Mouse (Mus musculus): Measurements from ENCODE around the gene Olfr963.
"Not testable (repeated sequence)": the region's sequence is repeated elsewhere in the genome, so short reads cannot be mapped to it uniquely, and the experiment has no call there.

The Olfr963 gene

DNA sequence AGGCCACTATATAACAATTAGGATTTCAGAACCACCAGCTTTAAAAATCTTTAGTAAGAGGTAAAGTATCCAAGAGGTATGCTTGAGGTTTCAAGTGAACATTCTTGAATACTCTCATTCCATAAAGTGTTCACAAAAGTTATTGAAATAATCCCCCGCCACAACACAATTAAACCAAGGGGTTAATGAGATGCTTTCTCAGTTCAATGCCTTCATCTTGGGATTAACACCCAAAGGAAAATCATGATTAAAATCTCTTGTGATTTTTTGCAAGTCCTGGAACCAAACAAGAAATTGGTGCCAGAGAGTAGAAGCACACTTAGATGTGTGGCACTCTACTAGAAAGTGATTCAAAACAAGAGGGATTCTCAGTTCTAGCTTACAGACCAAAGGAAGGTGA is at the start of gene Olfr963:
Gene Olfr963, plus strand, starts transcription at position 301 of the 400 bp plus-strand sequence.
- DNase-seq = no peak

DNA sequence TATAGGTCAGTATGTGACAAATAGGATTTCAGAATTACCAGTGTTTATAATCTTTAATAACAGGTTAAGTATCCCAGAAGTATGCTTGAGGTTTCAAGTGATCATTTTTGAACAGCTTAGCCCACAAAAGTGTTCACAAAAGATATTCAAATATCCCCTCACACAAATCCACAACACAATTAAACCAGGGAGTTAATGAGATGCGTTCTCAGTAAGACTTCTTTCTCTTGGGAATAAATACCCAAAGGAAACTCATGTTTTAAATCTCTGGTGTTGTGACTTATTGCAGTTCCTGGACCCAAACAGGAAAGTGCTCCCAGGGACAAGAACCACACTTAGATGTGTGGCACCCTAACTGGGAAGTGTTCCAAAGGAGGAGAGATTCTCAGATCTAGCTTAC is 45.9 kb upstream of the Olfr963 start, which contains the start of gene Olfr960:
Gene Olfr960, plus strand, starts transcription at position 301 of the 400 bp plus-strand sequence.
- no peak for DNase-seq

DNA sequence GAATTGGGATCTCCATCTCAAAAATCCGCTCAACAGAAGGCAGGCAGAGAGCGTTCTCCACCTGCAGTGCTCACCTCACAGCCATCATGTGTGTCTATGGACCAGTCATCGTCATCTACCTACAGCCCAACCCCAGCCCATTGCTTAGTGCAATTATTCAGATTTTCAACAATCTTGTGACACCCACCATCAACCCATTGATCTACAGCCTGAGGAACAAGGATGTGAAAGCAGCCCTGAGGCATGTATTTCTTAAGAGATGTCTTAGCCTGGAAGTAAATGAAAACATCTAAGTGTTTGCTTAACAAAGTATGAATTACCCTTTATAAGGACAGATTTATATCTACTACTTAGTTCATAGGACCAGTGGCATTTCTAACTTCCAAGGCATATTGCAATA is 43.2 kb upstream of the Olfr963 start:
- no peak for DNase-seq

DNA sequence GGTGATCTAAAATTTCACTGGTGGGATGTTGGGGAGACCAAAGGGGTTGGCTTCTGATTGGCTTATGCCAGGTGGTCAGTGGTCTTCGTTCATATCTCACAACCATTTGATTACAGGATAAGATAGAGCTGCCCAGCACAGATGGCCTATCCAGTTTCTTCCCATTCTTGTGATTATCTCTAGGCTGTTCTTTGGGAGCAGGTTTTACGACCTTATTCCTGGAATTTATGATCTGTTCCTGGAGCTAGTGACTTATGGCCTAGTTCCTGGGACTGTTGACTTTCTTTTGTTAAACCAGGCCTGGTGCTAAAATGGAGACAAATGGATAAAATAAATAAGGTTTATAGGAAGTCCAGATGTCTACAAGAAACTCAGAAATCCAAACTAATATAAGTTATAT is 42.3 kb upstream of the Olfr963 start:
- DNase-seq = no peak

DNA sequence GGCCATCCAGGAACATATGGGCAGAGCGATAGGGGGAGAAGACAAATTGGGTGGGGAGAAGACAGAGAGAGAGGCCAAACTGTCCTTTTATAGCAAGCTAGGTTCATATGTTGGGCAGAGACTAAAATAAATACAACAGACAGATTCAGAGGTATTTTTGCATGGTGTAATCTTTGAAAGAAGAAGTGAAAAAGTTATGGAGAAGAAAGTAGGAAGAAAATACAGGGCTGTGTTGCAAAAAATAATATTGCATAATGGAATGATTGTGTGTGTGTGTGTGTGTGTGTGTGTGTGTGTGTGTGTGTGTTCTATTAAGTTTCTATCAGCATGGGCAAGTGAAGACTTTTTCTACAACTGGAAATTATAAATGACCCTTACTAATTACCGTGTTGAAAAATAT is 37.9 kb upstream of the Olfr963 start:
- no peak for DNase-seq

DNA sequence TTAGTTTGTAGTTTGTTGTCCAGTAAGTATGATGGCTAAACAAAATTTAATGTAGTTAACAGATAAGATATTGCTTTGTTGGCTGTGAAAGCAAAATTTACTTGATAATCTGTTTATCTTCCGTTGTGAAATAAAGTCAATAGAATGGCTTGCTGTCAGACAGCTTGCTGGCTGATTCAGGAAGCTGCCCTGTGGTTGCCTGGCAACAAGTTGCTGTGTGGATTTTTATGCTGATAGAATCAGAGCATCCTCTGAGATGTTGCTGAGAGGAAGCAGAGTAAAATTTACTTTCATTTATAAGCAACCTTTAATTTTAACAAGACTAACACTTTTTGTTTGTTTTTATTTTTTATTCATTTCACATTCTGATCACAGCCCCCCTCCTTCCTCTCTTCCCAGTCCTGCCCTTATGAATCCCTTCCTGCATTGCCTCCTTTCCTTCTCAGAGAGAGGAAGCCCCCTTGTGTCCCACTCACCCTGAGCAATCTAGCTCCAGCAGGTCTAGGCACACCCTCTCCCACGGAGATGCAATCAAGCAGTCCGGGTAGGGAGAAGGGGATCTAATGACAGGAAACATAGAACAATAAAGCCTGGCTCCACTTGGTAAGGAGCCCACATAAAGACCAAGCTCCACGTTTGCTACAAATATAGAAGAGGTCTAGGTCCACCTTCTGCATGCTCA is 33.0 kb upstream of the Olfr963 start:
- no peak for DNase-seq

DNA sequence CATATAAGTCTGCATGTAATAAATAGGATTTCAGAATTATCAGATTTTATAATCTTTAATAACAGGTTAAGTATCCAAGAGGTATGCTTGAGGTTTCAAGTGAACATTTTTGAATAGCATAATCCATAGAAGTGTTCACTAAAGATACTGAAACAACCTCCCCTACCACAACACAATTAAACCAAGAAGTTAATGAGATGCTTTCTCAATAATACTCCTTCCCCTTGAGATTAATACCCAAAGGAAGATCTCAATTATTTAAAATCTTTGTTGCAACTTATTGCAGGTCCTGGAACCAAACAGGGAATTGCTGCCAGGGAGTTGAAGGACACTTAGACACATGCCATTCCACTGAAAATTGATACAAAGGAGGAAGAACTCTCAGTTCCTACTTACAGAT is 22.2 kb upstream of the Olfr963 start, which contains the start of gene Olfr961:
Gene Olfr961, plus strand, starts transcription at position 301 of the 400 bp plus-strand sequence.
- DNase-seq = no peak

DNA sequence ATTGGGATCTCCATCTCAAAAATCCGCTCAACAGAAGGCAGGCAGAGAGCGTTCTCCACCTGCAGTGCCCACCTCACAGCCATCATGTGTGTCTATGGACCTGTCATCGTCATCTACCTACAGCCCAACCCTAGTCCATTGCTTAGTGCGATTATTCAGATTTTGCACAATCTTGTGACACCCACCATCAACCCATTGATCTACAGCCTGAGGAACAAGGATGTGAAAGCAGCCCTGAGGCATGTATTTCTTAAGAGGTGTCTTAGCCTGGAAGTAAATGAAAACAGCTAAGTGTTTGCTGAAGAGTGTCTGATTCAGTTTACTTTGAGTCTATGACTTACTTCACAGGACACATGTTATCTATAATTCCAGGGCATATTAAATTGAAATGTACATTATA is 19.6 kb upstream of the Olfr963 start:
- DNase-seq = no peak

DNA sequence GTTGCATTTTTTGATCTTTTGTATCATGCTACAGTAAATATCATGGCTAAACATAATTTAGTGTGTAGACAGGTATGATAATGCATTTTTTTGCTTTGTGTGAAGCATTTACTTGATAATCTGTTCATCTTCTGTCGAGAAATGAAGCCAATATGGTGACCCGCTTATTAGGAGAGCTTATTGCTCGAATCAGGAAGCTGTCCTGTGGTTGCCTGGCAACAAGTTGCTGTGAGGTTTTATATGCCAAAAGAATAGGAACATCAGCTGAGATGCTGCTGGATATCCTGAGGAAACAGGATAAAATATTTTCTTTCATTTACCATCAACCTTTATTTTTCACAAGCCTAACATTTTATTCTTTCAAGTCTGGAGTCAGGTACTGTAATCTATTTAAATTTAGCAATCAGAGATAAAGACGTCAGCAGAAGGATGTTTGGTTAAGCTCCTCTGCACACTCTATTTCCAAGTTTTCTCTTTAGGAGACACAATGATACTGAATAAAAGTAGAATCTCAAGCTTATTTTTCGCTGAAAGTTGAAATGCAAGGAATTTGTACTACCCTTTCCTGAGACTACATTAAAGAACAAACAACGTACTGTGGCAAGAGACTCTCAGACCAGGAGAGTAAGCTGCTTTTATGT is 12.1 kb upstream of the Olfr963 start:
- DNase-seq = no peak

DNA sequence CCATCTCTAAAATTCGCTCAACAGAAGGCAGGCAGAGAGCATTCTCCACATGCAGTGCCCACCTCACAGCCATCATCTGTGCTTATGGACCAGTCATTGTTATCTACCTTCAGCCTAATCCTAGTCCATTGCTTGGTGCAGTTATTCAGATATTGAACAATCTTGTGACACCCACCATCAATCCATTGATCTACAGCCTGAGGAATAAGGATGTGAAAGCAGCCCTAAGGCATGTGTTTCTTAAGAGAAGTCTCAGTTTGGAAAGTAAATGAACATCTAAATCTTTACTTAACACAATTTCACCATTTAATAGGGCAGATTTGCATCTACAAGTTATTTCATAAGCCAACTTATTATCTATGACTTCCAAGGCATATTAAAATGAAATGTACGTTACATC is 2.7 kb downstream of the Olfr963 start:
- no peak for DNase-seq

DNA sequence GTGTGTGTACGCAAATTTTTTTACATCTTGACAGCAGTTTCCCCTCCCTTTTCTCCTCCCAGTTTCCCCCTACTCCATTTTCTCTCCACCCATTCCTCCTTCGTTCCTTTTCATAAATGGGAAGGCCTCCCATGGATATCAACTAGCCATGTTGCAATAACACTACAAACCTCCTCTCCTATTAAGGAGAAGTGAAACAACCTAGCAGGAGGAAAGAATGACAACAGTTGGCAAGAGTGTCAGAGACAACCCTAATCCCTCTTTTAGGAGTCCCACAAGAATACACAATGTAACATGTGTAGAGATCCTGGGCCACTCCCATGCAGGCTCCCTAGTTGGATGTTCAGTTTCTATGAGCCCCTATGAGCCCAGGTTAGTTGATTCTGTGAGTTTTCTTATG is 7.8 kb downstream of the Olfr963 start:
- DNase-seq = no peak

DNA sequence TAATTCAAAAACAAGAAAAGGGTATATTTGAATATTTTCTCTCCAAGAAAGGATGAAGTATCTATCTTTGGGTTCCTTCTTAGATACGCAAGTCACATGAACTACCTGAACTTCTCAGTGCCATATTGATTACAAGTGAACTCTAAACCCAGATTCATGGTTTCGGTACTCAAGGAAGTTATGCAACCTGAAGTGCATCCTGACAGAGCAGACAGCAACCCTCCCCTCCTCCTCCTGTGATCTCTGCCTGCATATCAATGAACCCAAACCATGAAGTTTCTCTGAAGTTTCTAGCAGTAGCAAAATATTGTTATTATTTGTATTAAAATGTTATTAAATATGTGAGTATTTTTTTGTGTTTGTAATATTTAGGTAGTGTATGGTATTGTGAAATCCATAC is 11.6 kb downstream of the Olfr963 start:
- DNase-seq = no peak

DNA sequence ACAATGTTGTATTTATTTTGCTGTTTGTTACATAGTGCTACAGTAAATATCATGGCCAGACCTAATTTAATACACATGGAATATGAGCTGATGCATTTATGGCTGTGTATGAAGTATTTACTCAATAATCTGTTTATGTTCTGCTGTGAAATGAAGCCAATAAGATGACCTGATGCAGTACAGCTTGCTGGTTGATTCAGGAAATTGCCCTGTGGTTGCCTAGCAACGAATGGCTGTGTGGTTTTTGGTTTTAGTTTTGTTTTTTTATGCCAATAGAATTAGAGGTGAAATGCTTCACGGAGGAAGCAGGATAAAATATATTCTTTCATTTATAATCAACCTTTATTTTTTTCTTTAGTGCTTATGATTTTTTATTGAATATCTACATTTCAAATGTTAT is 12.3 kb downstream of the Olfr963 start:
- no peak for DNase-seq

DNA sequence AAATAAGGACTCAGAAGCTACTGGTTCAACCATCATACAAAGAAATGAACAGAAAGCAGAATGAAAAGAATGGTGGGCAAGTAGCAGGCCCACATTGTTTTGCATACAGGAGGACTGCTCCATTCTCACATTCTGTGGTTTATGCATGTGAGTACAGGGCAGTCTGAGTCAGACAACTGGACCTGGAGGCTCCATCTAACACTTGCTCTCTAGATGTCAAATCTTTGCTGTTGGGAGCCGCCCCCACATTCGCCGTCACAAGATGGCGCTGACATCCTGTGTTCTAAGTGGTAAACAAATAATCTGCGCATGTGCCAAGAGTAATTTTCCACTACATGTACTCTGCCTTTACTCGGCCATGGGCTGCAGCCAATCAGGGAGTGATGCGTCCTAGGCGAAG is 34.1 kb downstream of the Olfr963 start:
- not testable (repeated sequence) for DNase-seq

DNA sequence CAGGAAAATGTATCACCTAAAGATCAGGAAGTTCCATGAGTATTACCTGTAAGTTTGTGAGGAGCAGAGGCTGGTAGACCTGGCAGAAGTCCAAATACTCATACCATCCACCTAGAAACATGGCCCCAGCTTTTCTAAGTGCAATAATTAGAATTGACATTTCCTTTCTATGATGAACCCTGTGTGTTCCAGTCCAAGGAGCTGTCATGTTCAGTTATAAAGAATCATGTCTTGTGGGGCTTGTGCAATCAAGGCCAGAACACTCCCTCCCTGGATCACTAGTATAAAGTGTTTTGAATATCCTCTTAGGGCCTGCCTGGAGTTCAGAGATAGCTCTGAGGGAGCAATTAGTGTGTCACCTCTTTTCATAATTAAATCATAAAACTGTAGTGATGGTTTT is 40.0 kb downstream of the Olfr963 start, which contains the start of gene Olfr149:
Gene Olfr149, minus strand, starts transcription at position 101 of the 400 bp plus-strand sequence.
- no peak for DNase-seq

DNA sequence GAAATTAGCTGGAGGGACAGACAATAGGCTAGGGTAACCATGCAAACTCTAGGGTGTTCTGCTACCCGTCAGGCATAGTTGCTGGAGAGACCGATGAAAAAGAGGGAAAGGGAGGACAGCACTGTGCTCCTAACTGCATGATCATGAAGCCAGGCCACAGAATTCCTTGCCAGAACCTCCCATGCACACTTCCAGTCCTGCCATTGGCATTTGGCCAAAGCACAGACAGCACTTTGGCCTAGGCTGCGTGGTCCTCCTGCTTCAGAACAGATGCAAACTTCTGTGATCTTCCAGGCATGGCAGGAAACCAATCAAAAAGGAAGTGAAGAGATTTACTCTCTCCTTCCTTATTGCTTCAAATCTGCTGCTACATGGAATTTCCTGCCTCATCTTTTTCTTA is 42.0 kb downstream of the Olfr963 start:
- peak; percentile 70 for DNase-seq

DNA sequence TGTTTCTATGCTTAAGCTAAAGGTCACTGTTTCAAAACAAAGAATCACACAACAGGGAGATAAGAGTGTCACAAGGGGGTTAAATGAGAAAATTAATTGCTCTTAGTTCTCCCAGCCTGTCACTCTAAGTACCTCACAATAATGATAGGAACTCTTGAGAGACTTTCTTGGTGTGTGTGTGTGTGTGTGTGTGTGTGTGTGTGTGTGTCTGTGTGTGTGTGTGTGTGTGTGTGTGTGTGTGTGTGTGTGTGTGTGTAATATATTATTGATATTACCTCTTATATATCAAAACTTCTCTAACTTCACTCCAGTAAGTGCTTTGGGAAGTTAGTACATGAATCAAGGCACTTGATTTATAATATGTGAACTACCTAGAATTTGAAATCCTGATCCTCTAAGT is 44.0 kb downstream of the Olfr963 start, which contains the start of gene Olfr965:
Gene Olfr965, plus strand, starts transcription at position 301 of the 400 bp plus-strand sequence.
- DNase-seq = no peak

All from kidney, postnatal 10 days (tissue).